Mouse (Mus musculus): ENCODE results near the gene Samhd1. TPM values are rescaled to one million over a fixed set of nuclear protein-coding genes. Genes with fewer than 3 reads are reported as not detected.
A peak's percentile ranks its signal among the peaks of the same experiment; 100 is the strongest.

The Samhd1 gene
- polyA plus RNA-seq, 1 experiment: 5.4 TPM

DNA sequence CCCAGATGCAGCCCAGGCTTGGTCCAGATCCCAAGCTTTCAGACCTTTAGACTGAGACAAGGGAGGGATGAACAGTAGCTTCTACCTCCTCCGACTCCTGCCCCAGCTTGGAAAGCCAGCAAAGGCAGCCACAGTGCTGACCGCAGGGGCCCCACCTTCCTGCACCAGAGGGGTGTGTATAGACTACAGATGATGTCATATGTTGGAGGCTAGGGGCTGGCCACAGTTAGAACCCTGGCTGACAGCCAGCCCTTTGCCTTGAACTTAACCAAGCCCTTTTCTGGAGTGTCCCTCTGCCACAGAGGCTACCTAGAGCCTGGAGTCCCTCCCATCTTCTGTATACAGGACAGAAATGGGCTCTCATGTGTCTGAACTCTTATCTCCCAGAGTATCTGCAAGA, 63.5 kb downstream of the Samhd1 start:
- TF ChIP-seq POLR2A (IDR thresholded peaks at IDR 0.05; ENCODE audit: control insufficient read depth, low read depth, low read length) (no peak), CTCF (IDR thresholded peaks at IDR 0.05; ENCODE audit: control insufficient read depth, insufficient read depth, insufficient replicate concordance, low read depth, low read length) (no peak)
- Histone ChIP-seq H3K4me1 (ENCODE audit: control insufficient read depth, insufficient read depth, low read length) (no peaks in the 10 kb centered on the region; the same call in 1 of the 2 replicates), H3K4me3 (ENCODE audit: control insufficient read depth, low read depth, low read length) (no peak overlapping the region), H3K27me3 (ENCODE audit: control insufficient read depth, insufficient read depth, low read length) (no peaks in the 10 kb centered on the region), H3K36me3 (ENCODE audit: control insufficient read depth, insufficient read depth, low read length) (no peaks in the 10 kb centered on the region), H3K27ac (ENCODE audit: control insufficient read depth, insufficient read depth, low read depth, low read length) (no peak overlapping the region)

DNA sequence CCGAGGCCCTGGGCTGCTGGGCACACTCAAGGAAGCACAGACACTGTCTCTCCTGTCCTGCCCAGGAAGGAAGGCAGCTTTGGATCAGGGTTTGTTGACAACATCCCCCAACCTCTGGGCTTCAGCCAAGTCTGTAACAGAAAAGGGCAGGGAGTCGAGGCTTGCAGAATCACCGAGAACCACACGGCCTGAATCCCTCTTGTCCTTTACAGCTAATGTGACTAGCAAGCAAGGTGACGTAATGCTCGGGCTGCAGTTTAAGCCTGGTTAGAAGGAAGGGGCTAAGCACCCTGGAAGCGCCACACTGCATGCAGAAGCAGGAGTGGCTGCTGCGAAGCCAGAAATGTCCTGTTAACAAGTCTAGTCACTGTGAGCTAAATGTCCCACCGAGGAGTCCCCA, 64.7 kb downstream of the Samhd1 start:
- Histone ChIP-seq H3K4me1 (ENCODE audit: control insufficient read depth, insufficient read depth, low read length) (peaks cover 4% of the 10 kb centered on the region; the same call in 1 of the 2 replicates), H3K27ac (ENCODE audit: control insufficient read depth, insufficient read depth, low read depth, low read length) (no peak overlapping the region; the same call in 1 of the 2 replicates)

DNA sequence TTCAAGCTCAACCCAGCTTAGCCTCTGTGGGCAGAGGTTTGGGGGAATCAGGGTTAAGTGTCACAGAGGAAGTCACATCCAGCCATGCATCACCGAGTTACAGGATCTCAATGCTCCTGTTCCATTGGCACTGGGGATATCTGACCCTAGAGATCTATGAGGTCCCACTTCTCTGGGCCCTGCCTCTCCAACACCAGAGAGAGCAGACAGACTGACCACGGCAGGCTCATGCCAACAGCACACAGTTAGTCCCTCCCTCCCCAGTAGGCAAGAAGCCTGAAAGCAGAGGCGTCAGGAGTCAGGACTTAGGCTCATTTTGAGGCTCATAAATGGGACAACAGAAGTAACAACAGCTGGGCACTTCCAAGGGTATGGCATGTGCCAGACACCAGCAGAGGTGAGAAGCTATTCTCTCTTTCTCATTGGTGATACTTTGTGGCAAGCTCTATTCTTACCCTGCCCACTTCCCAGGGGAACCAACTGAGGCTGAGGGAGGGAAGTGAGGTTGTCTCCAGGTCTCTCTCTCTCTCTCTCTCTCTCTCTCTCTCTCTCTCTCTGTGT, 65.2 kb downstream of the Samhd1 start:
- Histone ChIP-seq H3K4me3 (ENCODE audit: control insufficient read depth, low read depth, low read length) (no peak overlapping the region), H3K4me1 (ENCODE audit: control insufficient read depth, insufficient read depth, low read length) (peaks cover 4% of the 10 kb centered on the region; the same call in 1 of the 2 replicates), H3K36me3 (ENCODE audit: control insufficient read depth, insufficient read depth, low read length) (no peaks in the 10 kb centered on the region), H3K27me3 (ENCODE audit: control insufficient read depth, insufficient read depth, low read length) (no peaks in the 10 kb centered on the region), H3K27ac (ENCODE audit: control insufficient read depth, insufficient read depth, low read depth, low read length) (peak overlapping the region; percentile 3; the same call in 1 of the 2 replicates)
- TF ChIP-seq CTCF (IDR thresholded peaks at IDR 0.05; ENCODE audit: control insufficient read depth, insufficient read depth, insufficient replicate concordance, low read depth, low read length) (no peak), POLR2A (IDR thresholded peaks at IDR 0.05; ENCODE audit: control insufficient read depth, low read depth, low read length) (no peak)

More for the DNA sequence above, 64.7 kb downstream of the Samhd1 start:
- H3K4me3 ChIP-seq (ENCODE audit: control insufficient read depth, low read depth, low read length): no peak overlapping the region
- no peaks in the 10 kb centered on the region for H3K36me3 ChIP-seq (ENCODE audit: control insufficient read depth, insufficient read depth, low read length)
- TF ChIP-seq CTCF (IDR thresholded peaks at IDR 0.05; ENCODE audit: control insufficient read depth, insufficient read depth, insufficient replicate concordance, low read depth, low read length) (no peak), POLR2A (IDR thresholded peaks at IDR 0.05; ENCODE audit: control insufficient read depth, low read depth, low read length) (no peak)
- H3K27me3 ChIP-seq (ENCODE audit: control insufficient read depth, insufficient read depth, low read length): no peaks in the 10 kb centered on the region

DNA sequence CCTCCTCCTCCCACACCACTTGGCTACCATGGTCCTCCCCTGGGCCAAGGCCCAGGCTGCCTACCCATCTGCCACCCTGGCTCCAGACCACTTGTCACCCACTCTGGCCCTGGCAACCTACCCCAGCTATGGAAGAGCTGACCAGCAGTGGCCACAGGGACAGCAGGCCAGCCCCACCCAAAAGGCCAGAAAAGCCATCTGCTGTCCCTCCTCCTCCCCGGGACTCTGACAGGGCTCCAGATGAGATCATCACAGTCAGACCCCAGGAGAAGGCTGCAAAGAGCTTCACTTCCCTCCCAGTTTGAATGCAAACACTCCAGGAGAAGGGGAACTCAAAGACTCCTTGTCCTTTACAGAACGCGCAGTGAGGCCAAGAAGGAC, 65.7 kb downstream of the Samhd1 start:
- Histone ChIP-seq H3K4me3 (ENCODE audit: control insufficient read depth, low read depth, low read length) (no peak overlapping the region), H3K27ac (ENCODE audit: control insufficient read depth, insufficient read depth, low read depth, low read length) (no peak overlapping the region), H3K27me3 (ENCODE audit: control insufficient read depth, insufficient read depth, low read length) (no peaks in the 10 kb centered on the region), H3K4me1 (ENCODE audit: control insufficient read depth, insufficient read depth, low read length) (peaks cover 4% of the 10 kb centered on the region; the same call in 1 of the 2 replicates), H3K36me3 (ENCODE audit: control insufficient read depth, insufficient read depth, low read length) (no peaks in the 10 kb centered on the region)
- no peak for TF ChIP-seq POLR2A (IDR thresholded peaks at IDR 0.05; ENCODE audit: control insufficient read depth, low read depth, low read length)
- TF ChIP-seq CTCF (IDR thresholded peaks at IDR 0.05; ENCODE audit: control insufficient read depth, insufficient read depth, insufficient replicate concordance, low read depth, low read length): no peak

DNA sequence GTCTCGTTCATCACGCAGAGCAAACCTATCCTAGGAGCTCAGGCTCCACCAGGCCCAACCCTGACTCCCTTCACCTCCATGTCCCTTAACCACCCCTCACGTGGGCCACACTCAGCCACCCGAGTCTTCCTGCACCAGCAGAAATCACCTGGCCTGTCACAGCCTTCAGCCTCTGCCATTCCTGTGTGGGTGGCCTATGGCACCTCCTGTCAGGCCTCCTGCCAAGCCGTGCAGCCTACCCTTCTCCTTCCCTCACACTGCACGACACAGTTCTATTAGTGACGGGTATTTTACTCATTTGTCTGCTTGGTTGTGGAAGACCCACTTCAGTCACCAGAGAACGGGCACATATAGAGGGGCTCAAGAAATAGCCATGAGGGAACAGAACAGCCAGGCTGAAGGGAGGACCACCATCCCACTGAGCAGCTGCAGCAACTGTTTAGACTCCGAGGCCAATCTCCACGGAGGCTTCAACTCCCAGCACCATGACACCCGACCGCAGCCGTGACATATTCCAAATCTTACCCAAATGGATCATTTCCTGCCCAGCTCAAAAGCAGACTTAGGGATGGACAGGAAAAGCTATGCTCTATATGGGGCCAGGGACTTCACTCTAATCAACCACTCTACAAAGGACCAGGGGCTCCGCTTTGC, 66.2 kb downstream of the Samhd1 start:
- no peak overlapping the region for H3K4me3 ChIP-seq (ENCODE audit: control insufficient read depth, low read depth, low read length)
- TF ChIP-seq POLR2A (IDR thresholded peaks at IDR 0.05; ENCODE audit: control insufficient read depth, low read depth, low read length) (no peak), CTCF (IDR thresholded peaks at IDR 0.05; ENCODE audit: control insufficient read depth, insufficient read depth, insufficient replicate concordance, low read depth, low read length) (no peak)
- H3K36me3 ChIP-seq (ENCODE audit: control insufficient read depth, insufficient read depth, low read length): no peaks in the 10 kb centered on the region
- peaks cover 6% of the 10 kb centered on the region; the same call in 1 of the 2 replicates for H3K4me1 ChIP-seq (ENCODE audit: control insufficient read depth, insufficient read depth, low read length)
- no peak overlapping the region for H3K27ac ChIP-seq (ENCODE audit: control insufficient read depth, insufficient read depth, low read depth, low read length)
- no peaks in the 10 kb centered on the region for H3K27me3 ChIP-seq (ENCODE audit: control insufficient read depth, insufficient read depth, low read length)

DNA sequence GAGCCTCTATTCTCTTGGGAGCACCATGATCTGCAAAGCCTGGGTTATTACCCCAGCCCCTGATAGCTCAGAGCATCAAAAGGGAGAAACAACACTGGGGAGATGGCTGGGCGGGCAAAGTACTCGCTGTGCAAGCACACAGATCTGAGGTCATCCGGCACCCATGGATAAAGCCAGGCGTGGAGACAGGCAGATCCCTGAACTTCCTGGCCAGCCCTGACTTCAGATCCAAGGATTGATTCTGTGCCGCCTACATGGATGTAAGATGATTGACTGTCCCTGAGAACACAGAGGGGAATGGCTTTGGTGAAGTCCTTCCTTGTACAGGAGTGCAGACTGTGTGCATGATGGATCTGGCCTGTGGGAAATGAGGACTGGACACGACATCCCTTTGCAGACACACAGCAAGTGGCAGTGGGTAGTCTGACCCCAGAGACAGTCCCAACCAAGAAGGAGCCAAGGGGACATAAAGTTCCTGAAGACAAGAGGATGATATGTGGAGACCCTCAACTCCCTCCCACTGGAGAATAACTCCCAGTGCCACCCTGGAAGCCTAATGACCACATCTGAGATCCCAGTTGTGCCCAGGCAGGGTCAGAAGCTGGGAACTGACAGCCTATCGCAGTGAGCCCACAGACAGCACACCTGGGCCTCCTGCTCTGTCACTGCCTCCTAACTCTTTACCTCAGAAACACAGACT, 68.2 kb downstream of the Samhd1 start:
- no peak overlapping the region for H3K27ac ChIP-seq (ENCODE audit: control insufficient read depth, insufficient read depth, low read depth, low read length)
- H3K36me3 ChIP-seq (ENCODE audit: control insufficient read depth, insufficient read depth, low read length): no peaks in the 10 kb centered on the region
- TF ChIP-seq CTCF (IDR thresholded peaks at IDR 0.05; ENCODE audit: control insufficient read depth, insufficient read depth, insufficient replicate concordance, low read depth, low read length) (no peak), POLR2A (IDR thresholded peaks at IDR 0.05; ENCODE audit: control insufficient read depth, low read depth, low read length) (no peak)
- H3K27me3 ChIP-seq (ENCODE audit: control insufficient read depth, insufficient read depth, low read length): no peaks in the 10 kb centered on the region
- H3K4me3 ChIP-seq (ENCODE audit: control insufficient read depth, low read depth, low read length): no peak overlapping the region
- H3K4me1 ChIP-seq (ENCODE audit: control insufficient read depth, insufficient read depth, low read length): peaks cover 6% of the 10 kb centered on the region; the same call in 1 of the 2 replicates

DNA sequence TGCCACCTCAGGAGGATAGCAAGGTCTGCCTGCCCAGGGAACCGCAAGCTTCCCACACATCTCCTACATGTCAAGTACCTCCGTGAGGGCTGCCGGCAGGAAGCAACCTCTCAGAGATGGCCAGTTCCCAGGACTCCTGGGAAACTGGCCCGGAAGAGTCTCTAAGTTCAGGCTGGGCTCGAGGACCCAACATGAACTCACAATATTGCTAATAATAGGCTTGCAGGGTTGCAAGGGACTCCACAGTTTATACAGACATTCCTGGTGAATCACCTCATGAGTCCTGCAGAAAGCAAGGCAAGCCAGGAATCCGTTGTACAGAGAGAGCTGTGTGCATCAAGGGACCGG, 69.2 kb downstream of the Samhd1 start:
- Histone ChIP-seq H3K4me1 (ENCODE audit: control insufficient read depth, insufficient read depth, low read length) (peaks cover 6% of the 10 kb centered on the region; the same call in 1 of the 2 replicates), H3K27ac (ENCODE audit: control insufficient read depth, insufficient read depth, low read depth, low read length) (peak overlapping the region; percentile 63), H3K27me3 (ENCODE audit: control insufficient read depth, insufficient read depth, low read length) (no peaks in the 10 kb centered on the region), H3K4me3 (ENCODE audit: control insufficient read depth, low read depth, low read length) (no peak overlapping the region), H3K36me3 (ENCODE audit: control insufficient read depth, insufficient read depth, low read length) (no peaks in the 10 kb centered on the region)
- TF ChIP-seq POLR2A (IDR thresholded peaks at IDR 0.05; ENCODE audit: control insufficient read depth, low read depth, low read length): no peak
